Mouse (Mus musculus) heart, embryonic 12.5 days (tissue): ENCODE measurements around the gene Olfr482. TPM values are rescaled to one million over a fixed set of nuclear protein-coding genes. Genes with fewer than 3 reads are reported as not detected.

ENCODE experiments used
- ATAC-seq: fragments of 200-750 bp; cut with Nextera tagmentation; 2 replicates; pipeline ENCODE4 v1.8.0; 2017; ENCODE audit warnings: moderate TSS enrichment, moderate library complexity; ENCODE audit not compliant: insufficient number of reproducible peaks, low FRiP score
- H3K27ac ChIP-seq: fragments of 300-500 bp; sonication (generic); 2 replicates; pipeline ENCODE4 v1.5.1; 2016; ENCODE audit warnings: mild to moderate bottlenecking, moderate library complexity; ENCODE audit not compliant: poor library complexity, severe bottlenecking
- H3K27me3 ChIP-seq: fragments of 300-500 bp; sonication (generic); replicated peaks from 2 replicates; pipeline ENCODE4 v1.6.1; 2016; ENCODE audit warnings: mild to moderate bottlenecking, moderate library complexity
- H3K36me3 ChIP-seq: fragments of 300-500 bp; sonication (generic); 2 replicates; pipeline ENCODE4 v1.6.1; 2016; ENCODE audit warnings: mild to moderate bottlenecking, moderate library complexity
- H3K4me1 ChIP-seq: fragments of 300-500 bp; sonication (generic); replicated peaks from 2 replicates; pipeline ENCODE4 v1.6.1; 2016; ENCODE audit warnings: mild to moderate bottlenecking
- H3K4me2 ChIP-seq: fragments of 300-500 bp; sonication (generic); 2 replicates; pipeline ENCODE4 v1.6.1; 2016; ENCODE audit warnings: mild to moderate bottlenecking, moderate library complexity
- H3K4me3 ChIP-seq: fragments of 300-500 bp; sonication (generic); 2 replicates; pipeline ENCODE4 v1.5.1; 2016; ENCODE audit warnings: mild to moderate bottlenecking
- H3K9ac ChIP-seq: fragments of 300-500 bp; sonication (generic); 2 replicates; pipeline ENCODE4 v1.6.1; 2016; ENCODE audit warnings: mild to moderate bottlenecking, moderate library complexity
- H3K9me3 ChIP-seq: fragments of 300-500 bp; sonication (generic); replicated peaks from 2 replicates; pipeline ENCODE4 v1.6.1; 2016; ENCODE audit warnings: mild to moderate bottlenecking, moderate library complexity
- WGBS: fragments of 180-500 bp; shearing (Covaris S2); methylation state at CpG from one replicate; pipeline ENCODE4 v1.1.7; 2016; 5-methylcytosine and 5-hydroxymethylcytosine counted together
- polyA plus RNA-seq: library from polyadenylated mRNA; unstranded; fragments of >200 nt; fragmentation: Nextera tagmentation; extraction: Ambion mirVana; gene quantifications from 2 replicates; pipeline ENCODE4 v1.2.1, GENCODE M21; 2016

The Olfr482 gene
- polyA plus RNA-seq, result not detected in 2 replicates

DNA sequence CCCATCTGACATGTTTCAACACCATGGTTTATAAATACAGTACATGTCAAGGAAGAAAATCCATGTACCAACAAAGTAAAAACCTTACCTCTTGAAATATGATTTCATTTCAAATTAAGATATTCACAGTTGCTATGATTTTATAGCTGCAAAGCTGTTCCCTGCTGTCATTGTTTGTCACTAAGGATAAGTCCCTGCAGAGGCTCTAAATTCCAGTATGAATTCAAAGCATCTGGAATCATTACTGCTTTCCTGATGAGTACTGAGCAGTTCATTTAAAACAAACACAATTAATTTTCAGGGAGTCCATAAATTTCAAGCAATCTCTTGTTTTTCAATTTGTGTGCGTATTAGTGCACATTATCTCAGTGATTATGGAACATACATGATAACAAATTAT, at the start of gene Olfr482:
TSS of gene Olfr482 (minus strand) at position 101 of the 400 bp plus-strand sequence.
- H3K4me3 ChIP-seq, result no peak within 1 kb of the TSS
- H3K9ac ChIP-seq, result no peak within 1 kb of the TSS
- no peaks in the 10 kb centered on the region for H3K4me1 ChIP-seq
- no peaks in the 10 kb centered on the region for H3K36me3 ChIP-seq
- WGBS, result 67% methylated on average over 1 of the region's 1 CpGs
- no peaks in the 10 kb centered on the region for H3K27me3 ChIP-seq
- H3K9me3 ChIP-seq, result no peaks in the 10 kb centered on the region
- H3K4me2 ChIP-seq, result no peak within 1 kb of the TSS
- ATAC-seq, result no peak
- no peak within 1 kb of the TSS for H3K27ac ChIP-seq

DNA sequence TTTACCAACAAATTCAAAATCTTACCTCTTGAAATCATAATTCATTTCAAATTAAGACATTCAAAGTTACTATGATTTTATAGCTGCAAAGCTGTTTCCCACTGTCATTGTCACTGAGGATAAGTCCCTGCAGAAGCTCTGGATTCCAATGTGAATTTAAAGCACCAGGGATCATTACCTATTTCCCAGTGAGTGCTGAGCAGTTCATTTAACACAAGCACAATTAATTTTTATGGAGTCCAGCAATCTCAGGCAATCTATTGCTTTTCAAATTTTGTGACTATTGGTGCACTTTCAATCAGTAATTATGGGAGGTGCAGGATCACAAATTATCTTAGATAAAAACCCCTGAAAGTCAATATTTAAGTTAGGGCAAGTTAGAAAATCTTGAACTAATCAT, 30.0 kb upstream of the Olfr482 start, which contains the start of gene Olfr484:
TSS of gene Olfr484 (minus strand) at position 101 of the 400 bp plus-strand sequence.
- Histone ChIP-seq H3K4me2 (no peak within 1 kb of the TSS), H3K4me3 (no peak within 1 kb of the TSS), H3K27ac (no peak within 1 kb of the TSS), H3K9me3 (no peaks in the 10 kb centered on the region), H3K9ac (no peak within 1 kb of the TSS), H3K27me3 (no peaks in the 10 kb centered on the region), H3K36me3 (no peaks in the 10 kb centered on the region), H3K4me1 (no peaks in the 10 kb centered on the region)
- no peak for ATAC-seq

DNA sequence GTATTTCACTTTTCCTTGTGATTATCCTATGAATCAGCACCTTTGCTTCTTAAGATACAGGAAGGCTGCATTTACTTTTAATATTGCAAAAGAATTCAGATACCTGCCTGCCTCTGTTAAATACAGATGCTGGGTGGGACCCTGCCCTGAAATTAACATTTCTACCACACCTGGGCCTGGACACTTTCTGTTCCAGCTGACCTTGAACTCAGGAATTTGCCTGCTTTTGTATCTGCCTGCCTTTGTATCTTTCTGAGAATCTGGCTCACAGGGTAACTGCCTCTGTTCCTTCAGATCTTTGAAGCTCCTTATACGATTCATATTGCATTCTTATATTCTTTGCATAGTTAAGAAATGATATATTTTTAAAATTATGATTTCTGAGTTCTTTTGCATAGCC, 24.0 kb upstream of the Olfr482 start:
- Histone ChIP-seq H3K4me1 (no peaks in the 10 kb centered on the region), H3K4me2 (no peak overlapping the region), H3K4me3 (no peak overlapping the region), H3K27ac (no peak overlapping the region), H3K9me3 (no peaks in the 10 kb centered on the region), H3K36me3 (no peaks in the 10 kb centered on the region), H3K9ac (no peak overlapping the region), H3K27me3 (no peaks in the 10 kb centered on the region)
- 46% methylated on average over 1 of the region's 1 CpGs for WGBS
- ATAC-seq, result no peak

DNA sequence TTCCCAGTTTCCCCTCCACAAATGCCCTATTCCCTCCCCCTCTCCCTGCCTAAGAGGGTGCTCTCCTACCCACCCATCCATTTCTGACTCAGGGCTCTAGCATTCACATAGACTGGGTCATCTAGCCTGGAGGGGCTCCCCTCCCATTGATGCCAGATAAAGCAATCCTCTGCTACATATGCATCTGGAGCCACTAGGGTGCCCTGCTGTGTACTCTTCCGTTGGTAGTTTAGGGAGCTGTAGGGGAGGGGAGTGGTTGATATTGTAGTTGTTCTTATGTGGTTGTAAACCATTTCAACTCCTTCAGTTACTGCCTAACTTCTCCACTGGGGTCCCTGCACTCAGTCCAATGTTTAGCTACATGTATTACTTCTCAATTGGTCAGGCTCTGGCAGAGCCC, 23.3 kb upstream of the Olfr482 start:
- H3K9ac ChIP-seq, result no peak overlapping the region
- no peaks in the 10 kb centered on the region for H3K4me1 ChIP-seq
- 14% methylated on average over 1 of the region's 1 CpGs for WGBS
- no peaks in the 10 kb centered on the region for H3K36me3 ChIP-seq
- H3K4me3 ChIP-seq, result no peak overlapping the region
- no peak overlapping the region for H3K4me2 ChIP-seq
- no peaks in the 10 kb centered on the region for H3K27me3 ChIP-seq
- H3K9me3 ChIP-seq, result no peaks in the 10 kb centered on the region
- H3K27ac ChIP-seq, result no peak overlapping the region
- ATAC-seq, result no peak

DNA sequence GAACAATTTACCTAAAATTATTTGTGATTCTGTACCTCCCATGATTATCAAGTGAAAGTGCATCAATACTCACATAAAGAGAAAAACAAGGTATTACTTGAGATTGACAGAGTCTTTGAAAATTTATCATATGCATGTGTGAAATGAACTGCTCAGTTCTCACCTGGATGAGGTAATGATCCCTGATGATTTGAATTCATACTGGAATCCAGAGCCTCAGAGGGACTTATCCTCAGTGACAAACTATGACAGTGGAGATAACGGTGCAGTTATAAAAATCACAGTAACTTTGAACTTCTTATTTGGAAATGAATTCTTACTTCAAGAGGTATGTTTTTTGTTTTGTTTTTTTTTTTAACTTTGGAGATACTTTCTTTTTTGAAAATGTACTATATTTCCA, 3.2 kb upstream of the Olfr482 start, which contains the start of gene Olfr483:
TSS of gene Olfr483 (plus strand) at position 301 of the 400 bp plus-strand sequence.
- no peaks in the 10 kb centered on the region for H3K4me1 ChIP-seq
- 63% methylated on average over 1 of the region's 1 CpGs for WGBS
- H3K9ac ChIP-seq, result no peak within 1 kb of the TSS
- H3K9me3 ChIP-seq, result no peaks in the 10 kb centered on the region
- H3K36me3 ChIP-seq, result no peaks in the 10 kb centered on the region
- H3K4me3 ChIP-seq, result no peak within 1 kb of the TSS
- no peak for ATAC-seq
- H3K4me2 ChIP-seq, result no peak within 1 kb of the TSS
- no peak within 1 kb of the TSS for H3K27ac ChIP-seq
- H3K27me3 ChIP-seq, result no peaks in the 10 kb centered on the region

DNA sequence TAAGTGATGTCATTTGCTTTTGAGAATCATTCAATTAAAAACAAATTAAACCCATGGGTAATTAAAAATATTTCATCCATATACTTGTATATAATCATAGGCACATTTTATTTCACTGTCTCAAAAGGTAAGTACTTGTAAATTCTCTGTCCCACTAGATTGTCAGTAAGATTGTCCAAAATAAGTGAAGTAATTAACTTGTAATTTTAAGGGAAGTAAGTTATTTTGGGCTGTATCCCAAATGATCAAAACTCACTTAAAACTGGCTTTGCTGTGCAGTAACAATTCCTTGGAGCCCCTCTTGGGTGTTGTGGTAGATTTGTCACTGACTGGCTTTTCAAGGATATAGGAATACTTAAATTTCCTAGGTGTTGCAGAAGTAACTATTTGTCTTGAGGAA, 17.8 kb downstream of the Olfr482 start, which contains the start of gene Olfr481:
TSS of gene Olfr481 (plus strand) at position 301 of the 400 bp plus-strand sequence.
- H3K4me1 ChIP-seq, result no peaks in the 10 kb centered on the region
- H3K27ac ChIP-seq, result no peak within 1 kb of the TSS
- no peak within 1 kb of the TSS for H3K9ac ChIP-seq
- peaks cover 3% of the 10 kb centered on the region; the same call in 1 of the 2 replicates for H3K9me3 ChIP-seq
- ATAC-seq, result no peak
- no peak within 1 kb of the TSS for H3K4me2 ChIP-seq
- H3K4me3 ChIP-seq, result no peak within 1 kb of the TSS
- H3K36me3 ChIP-seq, result no peaks in the 10 kb centered on the region
- no peaks in the 10 kb centered on the region for H3K27me3 ChIP-seq

DNA sequence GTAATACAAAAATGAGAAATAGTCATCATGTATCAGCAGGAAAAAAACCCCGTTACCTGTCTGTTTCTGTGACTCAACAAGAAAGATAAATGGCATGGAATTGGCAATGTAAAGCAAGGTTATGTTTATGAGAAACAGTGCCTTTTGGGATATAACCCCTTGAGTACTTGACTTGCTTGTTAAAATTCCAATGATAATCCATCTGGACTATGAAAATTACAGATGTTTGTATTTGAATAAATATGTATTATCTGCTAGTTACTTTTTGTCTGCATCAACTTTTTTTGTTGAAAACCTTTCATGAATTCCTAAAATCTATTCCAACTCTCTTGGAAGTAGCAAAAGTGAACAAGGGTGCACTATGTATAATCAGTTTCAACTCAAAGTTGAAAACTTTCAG, 30.1 kb downstream of the Olfr482 start, which contains the start of gene Olfr480:
TSS of gene Olfr480 (minus strand) at position 101 of the 400 bp plus-strand sequence.
- Histone ChIP-seq H3K9me3 (peaks cover 9% of the 10 kb centered on the region), H3K4me2 (no peak within 1 kb of the TSS), H3K36me3 (no peaks in the 10 kb centered on the region), H3K9ac (no peak within 1 kb of the TSS), H3K27ac (no peak within 1 kb of the TSS), H3K4me3 (no peak within 1 kb of the TSS), H3K4me1 (no peaks in the 10 kb centered on the region), H3K27me3 (no peaks in the 10 kb centered on the region)
- WGBS, result 78% methylated on average over 1 of the region's 1 CpGs
- no peak for ATAC-seq

DNA sequence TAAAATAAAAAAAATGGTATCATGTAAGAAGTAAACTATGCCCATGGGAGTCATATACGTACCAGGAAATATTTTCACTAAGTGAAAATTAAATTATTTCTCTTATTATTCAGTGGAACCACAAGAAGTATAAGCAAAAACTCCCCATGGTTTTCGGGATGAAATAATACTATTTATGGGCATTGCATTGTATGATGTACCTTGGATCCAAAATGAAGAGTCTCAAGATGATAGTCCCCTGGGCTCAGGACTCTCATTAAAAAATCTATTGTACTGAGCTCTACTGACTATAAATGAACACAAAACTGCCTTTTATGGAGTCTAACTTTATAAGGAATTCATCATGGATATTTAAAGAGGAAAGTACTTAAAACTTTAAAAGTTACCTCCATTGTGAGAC, 47.0 kb downstream of the Olfr482 start, which contains the start of gene Olfr479:
TSS of gene Olfr479 (plus strand) at position 301 of the 400 bp plus-strand sequence.
- H3K4me1 ChIP-seq, result no peaks in the 10 kb centered on the region
- ATAC-seq, result no peak
- no peaks in the 10 kb centered on the region for H3K9me3 ChIP-seq
- 78% methylated on average over 2 of the region's 2 CpGs for WGBS
- H3K27me3 ChIP-seq, result no peaks in the 10 kb centered on the region
- H3K27ac ChIP-seq, result no peak within 1 kb of the TSS
- H3K36me3 ChIP-seq, result no peaks in the 10 kb centered on the region
- no peak within 1 kb of the TSS for H3K4me3 ChIP-seq
- H3K4me2 ChIP-seq, result no peak within 1 kb of the TSS
- no peak within 1 kb of the TSS for H3K9ac ChIP-seq

Other genes with a start within 250 kb of the Olfr482 start
- gene Olfr472, start 199.7 kb downstream of the Olfr482 start, polyA plus RNA-seq, result not detected in 2 replicates
- gene Olfr473, start 167.1 kb downstream of the Olfr482 start, polyA plus RNA-seq, result not detected in 2 replicates
- gene Olfr474, start 142.9 kb downstream of the Olfr482 start, polyA plus RNA-seq, result not detected in 2 replicates
- gene Olfr476, start 132.8 kb downstream of the Olfr482 start, polyA plus RNA-seq, result not detected in 2 replicates
- gene Olfr477, start 110.9 kb downstream of the Olfr482 start, polyA plus RNA-seq, result not detected in 2 replicates
- gene Olfr478, start 63.6 kb downstream of the Olfr482 start, polyA plus RNA-seq, result not detected in 2 replicates
- gene Olfr479, start 46.9 kb downstream of the Olfr482 start, polyA plus RNA-seq, result not detected in 2 replicates
- gene Olfr480, start 30.2 kb downstream of the Olfr482 start, polyA plus RNA-seq, result not detected in 2 replicates
- gene Olfr481, start 17.7 kb downstream of the Olfr482 start, polyA plus RNA-seq, result not detected in 2 replicates
- not detected in 2 replicates for gene Olfr483, start 3.3 kb upstream of the Olfr482 start, polyA plus RNA-seq
- not detected in 2 replicates for gene Olfr484, start 29.9 kb upstream of the Olfr482 start, polyA plus RNA-seq
- gene Olfr485, start 62.3 kb upstream of the Olfr482 start, polyA plus RNA-seq, result not detected in 2 replicates
- gene Olfr486, start 75.2 kb upstream of the Olfr482 start, polyA plus RNA-seq, result not detected in 2 replicates
- gene Olfr487, start 117.0 kb upstream of the Olfr482 start, polyA plus RNA-seq, result not detected in 2 replicates
- gene Olfr488, start 160.8 kb upstream of the Olfr482 start, polyA plus RNA-seq, result not detected in 2 replicates
- gene Olfr490, start 191.3 kb upstream of the Olfr482 start, polyA plus RNA-seq, result not detected in 2 replicates
- not detected in 2 replicates for gene Olfr491, start 215.9 kb upstream of the Olfr482 start, polyA plus RNA-seq
- not detected in 2 replicates for gene Olfr492, start 226.1 kb upstream of the Olfr482 start, polyA plus RNA-seq
- gene Olfr493, start 249.4 kb upstream of the Olfr482 start, polyA plus RNA-seq, result not detected in 2 replicates